Mouse (Mus musculus) liver, adult 2 months (tissue): ENCODE data around the gene Lmnb2.

ENCODE experiments used
- CTCF ChIP-seq: fragments of 200-500 bp; IDR thresholded peaks from 2 replicates; pipeline ENCODE4 v1.5.1; 2011; ENCODE audit warnings: low read depth, low read length, control low read depth
- POLR2A ChIP-seq: fragments of 200-500 bp; IDR thresholded peaks from 2 replicates; pipeline ENCODE4 v1.6.1; 2011; ENCODE audit warnings: low read length, control low read depth; ENCODE audit not compliant: insufficient read depth; ENCODE audit errors: extremely low read depth

GRCm38 (mm10) chr10:80897861-80898510 lies 20.1 kb downstream of the Lmnb2 start:
- no peak for TF ChIP-seq CTCF
- no peak for TF ChIP-seq POLR2A
